Mouse (Mus musculus) hematopoietic stem cell, adult 5-6 weeks (primary cell): ENCODE data around the gene Rgl2. TPM values are rescaled to one million over a fixed set of nuclear protein-coding genes. Genes with fewer than 3 reads are reported as not detected.
A peak's percentile ranks its signal among the peaks of the same experiment; 100 is the strongest.

ENCODE experiments used
- ATAC-seq, 2 experiments: fragments of 125-278 bp in 1 of 2; replicated peaks in 1 of 2; 2 replicates each; pipeline ENCODE4 v1.8.0; 2016 to 2017; ENCODE audit warnings: inconsistent platforms in 2 of 2, mild to moderate bottlenecking in 2 of 2, moderate number of reproducible peaks in 2 of 2, low read depth in 1 of 2, moderate TSS enrichment in 1 of 2; ENCODE audit not compliant: low FRiP score in 2 of 2, poor library complexity in 2 of 2, severe bottlenecking in 2 of 2, insufficient read depth in 1 of 2, low TSS enrichment in 1 of 2
- total RNA-seq: library from RNA; stranded (forward); fragments of 172-1452, 232-1000 nt; gene quantifications from 2 replicates; pipeline ENCODE4 v1.2.3, GENCODE M21; 2017

Rgl2 gene
- total RNA-seq, 1 experiment from 2014 or later, result 36.6 TPM

- ATAC-seq, result no peak
Observed at GRCm38 (mm10) chr17:33917656-33918292, 11.6 kb upstream of the Rgl2 start.

DNA sequence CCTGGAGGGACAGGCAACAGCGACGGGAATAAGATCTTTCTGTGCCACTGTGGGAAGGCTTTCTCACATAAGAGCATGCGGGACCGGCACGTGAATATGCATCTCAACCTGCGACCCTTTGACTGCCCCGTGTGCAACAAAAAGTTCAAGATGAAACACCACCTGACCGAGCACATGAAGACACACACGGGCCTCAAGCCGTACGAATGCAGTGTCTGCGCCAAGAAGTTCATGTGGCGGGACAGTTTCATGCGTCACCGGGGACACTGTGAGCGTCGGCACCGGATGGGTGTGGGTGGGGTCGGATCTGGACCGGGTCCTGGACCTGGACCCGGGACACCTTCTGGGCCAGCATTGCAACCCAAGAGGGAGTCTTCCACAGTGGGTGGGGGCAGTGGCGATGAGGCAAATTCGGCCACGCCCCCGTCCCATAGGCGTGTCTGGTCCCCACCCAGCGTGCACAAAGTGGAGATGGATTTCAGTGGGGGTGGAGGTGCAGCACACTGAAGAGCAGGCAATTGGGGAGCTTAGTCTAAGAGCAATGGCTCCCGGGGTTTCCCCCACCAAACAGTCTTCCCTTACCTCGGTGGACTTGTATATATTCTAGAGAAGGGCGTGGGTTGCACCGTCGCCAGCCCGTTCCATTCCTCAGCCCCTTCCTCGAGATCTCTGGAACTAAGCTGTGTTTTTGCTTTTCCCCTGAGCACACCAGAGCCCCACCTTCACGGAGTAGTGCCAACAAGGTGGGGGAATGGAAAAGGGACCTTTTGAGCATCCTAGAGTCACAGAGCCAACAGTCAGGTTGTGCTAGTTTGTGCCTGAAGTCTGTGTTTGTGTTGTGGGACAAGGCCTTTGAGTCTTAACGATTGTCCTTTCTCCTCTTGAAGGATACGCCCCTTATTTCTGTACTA lies 10.8 kb upstream of the Rgl2 start:
- no peak for ATAC-seq

GRCm38 (mm10) chr17:33919351-33920281 lies 9.7 kb upstream of the Rgl2 start:
- peak; percentile 61 to 70 for ATAC-seq

DNA sequence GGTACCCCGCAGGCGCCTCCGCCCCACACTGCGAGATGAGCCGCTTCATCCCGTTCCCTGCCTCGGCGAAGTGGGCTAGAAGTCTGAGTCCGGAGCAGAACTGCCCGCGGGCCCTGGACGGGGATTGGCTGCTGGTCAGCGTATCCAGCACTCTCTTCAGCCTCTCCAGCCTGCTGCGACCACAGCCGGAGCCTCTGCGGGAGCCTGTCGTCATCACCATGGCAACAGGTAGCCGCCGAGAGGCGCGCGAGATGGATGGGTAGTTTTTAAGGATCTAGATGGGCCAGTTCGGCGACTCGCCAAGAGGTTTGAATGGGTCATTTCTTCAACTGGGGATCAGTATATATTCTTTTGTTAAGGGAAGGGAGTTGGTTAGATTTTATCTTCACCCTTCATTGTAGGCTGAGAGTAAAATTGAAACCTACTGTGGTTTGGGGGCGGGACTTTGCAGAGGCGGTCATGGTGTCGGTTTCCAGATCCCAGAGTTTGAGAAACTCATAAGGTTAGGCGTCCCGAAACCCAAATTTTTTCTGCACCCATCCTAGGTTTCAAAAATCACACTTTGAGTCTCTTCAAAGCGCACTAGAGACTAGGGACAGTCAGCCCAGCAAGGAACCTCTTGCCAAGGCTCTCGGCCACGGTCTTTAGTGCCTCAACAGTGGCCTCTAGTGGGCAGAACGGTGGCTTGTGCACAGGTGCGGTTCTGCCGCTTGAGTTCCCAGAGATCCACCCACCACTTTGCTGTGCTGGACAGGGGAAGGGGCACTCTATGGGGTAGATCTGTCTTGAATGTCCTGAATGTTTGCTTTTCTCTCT lies 8.9 kb upstream of the Rgl2 start:
- ATAC-seq, result peak; percentile 30 to 48; a peak in 1 of 4 replicates

DNA sequence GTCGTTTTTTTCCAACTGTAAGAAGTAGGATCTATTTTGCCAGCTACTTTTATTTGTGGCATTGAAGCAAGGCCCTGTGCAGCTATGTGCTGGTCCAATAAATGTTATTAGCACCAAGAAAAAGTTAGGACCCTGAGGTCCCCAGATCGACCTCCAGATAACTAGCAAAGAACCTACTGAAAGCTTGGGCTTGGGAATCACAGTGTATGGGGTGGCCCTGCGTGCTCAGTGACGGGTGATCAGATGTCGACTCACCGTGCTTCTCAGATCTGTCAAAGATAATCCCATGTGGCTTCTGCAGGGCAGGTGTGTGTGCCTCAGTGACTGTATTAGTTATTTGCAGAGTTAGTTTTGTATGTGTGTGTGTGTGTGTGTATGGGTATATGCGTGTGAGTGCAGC lies 8.0 kb upstream of the Rgl2 start:
- ATAC-seq, result no peak

- ATAC-seq, result no peak
Observed at GRCm38 (mm10) chr17:33924577-33925283, 4.6 kb upstream of the Rgl2 start.

DNA sequence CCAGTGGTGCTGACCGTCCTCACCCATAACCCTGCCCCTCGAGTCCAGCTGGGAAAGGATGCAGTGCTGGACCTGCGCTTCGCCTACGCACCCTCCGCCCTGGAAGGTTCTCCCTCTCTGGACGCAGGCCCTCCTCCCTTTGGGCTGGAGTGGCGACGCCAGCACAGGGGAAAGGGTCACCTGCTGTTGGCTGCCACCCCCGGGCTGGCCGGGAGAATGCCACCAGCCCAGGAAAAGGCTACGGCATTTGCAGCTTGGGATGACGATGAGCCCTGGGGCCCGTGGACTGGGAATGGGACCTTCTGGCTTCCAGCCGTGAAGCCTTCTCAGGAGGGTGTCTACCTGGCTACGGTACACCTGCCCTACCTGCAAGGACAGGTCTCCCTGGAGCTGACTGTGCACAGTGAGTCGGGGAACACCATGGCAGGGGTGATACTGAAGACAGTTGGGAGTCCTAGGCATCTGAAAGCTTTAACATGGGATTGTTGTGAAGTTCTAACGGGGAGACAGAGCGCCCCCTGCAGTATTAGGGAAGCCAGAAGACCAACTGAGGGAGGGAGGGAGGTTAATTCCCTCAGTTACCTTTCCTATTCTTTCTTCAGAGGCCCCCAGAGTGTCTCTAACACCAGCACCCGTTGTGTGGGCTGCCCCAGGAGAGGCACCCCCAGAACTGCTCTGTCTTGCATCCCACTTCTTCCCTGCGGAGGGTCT lies 3.8 kb upstream of the Rgl2 start:
- ATAC-seq, result no peak

- no peak for ATAC-seq
Observed at GRCm38 (mm10) chr17:33926207-33926932, 3.0 kb upstream of the Rgl2 start.

DNA sequence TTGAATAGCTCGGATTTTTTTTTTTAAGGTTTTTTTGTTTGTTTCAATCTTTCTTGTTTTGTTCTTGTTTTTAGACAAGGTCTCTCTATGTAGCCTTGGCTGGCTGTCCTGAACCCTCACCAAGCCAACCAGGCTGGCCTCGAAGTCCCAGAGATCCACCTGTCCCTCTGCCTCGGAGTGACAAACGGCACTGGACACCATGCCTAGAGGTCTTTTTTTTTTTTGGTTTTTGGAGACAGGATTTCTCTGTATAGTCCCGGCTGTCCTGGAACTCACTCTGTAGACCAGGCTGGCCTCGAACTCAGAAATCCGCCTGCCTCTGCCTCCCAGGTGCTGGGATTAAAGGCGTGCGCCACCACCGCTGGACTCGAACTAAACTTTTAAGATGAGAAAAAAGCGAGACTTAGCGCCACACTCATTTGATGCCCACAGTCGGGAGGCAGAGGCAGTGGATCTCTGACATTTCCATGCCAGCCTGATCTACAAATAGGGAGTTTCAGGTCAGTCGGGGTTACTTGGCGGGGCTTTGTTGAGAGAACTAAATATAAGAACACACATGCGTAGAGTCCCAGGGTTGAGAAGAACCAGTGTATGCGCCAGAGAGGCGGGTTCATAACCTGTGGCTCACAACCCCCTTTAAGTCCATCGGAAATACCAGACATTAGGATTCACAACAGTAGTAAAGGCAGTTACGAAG lies 944 bp upstream of the Rgl2 start:
- no peak for ATAC-seq

DNA sequence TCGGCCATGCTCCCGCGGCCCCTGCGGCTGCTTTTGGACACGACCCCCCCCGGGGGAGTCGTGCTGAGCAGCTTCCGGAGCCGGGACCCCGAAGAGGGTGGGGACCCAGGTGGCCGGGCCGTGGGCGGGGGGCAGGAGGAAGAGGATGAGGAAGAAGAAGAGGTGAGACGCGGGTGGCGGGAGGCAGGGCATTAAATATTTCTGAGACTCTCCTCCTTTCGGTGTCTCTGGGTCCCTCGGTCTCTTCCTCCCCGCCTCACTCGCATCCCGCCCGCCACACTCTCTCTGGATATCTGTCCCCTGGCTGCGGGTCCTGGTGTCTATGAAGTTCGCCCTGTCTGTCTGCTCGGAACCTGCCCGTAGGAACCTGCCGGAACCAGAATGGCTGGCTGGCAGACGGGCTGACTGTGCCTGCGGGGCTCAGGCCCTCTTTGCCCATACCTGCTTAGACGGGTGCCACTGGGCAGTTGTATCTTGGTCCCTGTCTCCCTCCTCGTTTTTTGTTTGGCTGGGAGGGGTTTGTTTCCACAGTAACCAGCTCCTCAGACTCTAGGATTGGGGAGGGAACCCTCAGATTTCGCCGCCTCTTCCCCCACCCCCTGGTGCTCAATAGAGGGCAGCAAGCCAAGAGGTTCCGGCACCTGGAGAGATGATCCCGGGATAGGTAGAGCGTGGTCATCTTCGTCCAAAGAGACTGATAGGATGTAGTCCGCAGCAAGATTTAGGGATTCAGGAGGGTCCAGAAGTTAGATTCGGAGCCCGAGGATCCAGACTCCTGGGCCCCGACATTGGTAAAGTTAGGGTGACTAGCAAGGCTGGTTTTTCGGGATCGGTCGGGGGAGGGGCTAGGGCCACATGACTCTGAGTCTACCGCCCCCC lies 1.2 kb downstream of the Rgl2 start:
- ATAC-seq, result no peak

GRCm38 (mm10) chr17:33931159-33931866 lies 2.0 kb downstream of the Rgl2 start:
- ATAC-seq, result no peak

GRCm38 (mm10) chr17:33931947-33932346 lies 2.6 kb downstream of the Rgl2 start:
- no peak for ATAC-seq

GRCm38 (mm10) chr17:33932448-33932847 lies 3.1 kb downstream of the Rgl2 start:
- no peak for ATAC-seq
